Mouse (Mus musculus): ENCODE measurements around the gene Noct. TPM values are rescaled to one million over a fixed set of nuclear protein-coding genes. Genes with fewer than 3 reads are reported as not detected.

Noct gene
- total and polyA plus RNA-seq, 3 experiments: 17.8 to 26.7 TPM; not detected in 1

DNA sequence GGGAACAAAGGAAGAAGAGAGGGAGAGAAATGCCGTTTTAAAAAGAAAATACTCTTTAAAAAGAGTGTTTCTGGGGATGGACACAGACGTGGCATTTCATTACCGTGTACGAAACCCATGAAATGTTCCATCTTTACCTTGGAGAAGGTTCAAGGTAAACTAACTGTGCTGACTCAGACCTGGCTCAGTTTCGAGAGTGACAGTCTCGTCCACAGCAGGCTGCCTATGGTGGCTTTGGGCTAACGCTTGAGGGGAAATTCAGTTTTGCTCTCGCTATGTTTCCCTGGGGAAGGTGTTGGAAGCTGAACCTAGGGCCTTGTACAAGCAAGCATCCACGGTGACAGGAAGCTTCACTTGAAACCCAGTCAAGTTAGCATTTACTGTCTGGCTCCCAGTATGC is 22.3 kb upstream of the Noct start:
- H3K9me3 ChIP-seq (replicated peaks; ENCODE audit: insufficient read depth, low read length): no peaks in the 10 kb centered on the region
- no peak overlapping the region for H3K4me3 ChIP-seq (ENCODE audit: control insufficient read depth in 1 of 2, insufficient read depth in 1 of 2, low read depth in 2 of 2, low read length in 2 of 2)
- no peaks in the 10 kb centered on the region for H3K4me1 ChIP-seq (ENCODE audit: control insufficient read depth in 1 of 2, insufficient read depth in 2 of 2, low read length in 2 of 2)
- TF ChIP-seq SIN3A (IDR thresholded peaks at IDR 0.05; ENCODE audit: low read length) (no peak), CTCF (IDR thresholded peaks at IDR 0.05 in 2 of 3, conservative IDR thresholded peaks at IDR 0.05 in 1 of 3; ENCODE audit: control insufficient read depth in 1 of 3, insufficient read depth in 1 of 3, low read depth in 2 of 3, low read length in 3 of 3, poor library complexity in 1 of 3, severe bottlenecking in 1 of 3) (no peak), ZC3H11A (IDR thresholded peaks at IDR 0.05; ENCODE audit: low read depth, low read length) (no peak), MXI1 (IDR thresholded peaks at IDR 0.05; ENCODE audit: low read depth, low read length) (no peak), TBP (IDR thresholded peaks at IDR 0.05; ENCODE audit: low read depth, low read length) (no peak), JUND (IDR thresholded peaks at IDR 0.05; ENCODE audit: low read depth, low read length) (no peak), BHLHE40 (IDR thresholded peaks at IDR 0.05; ENCODE audit: borderline replicate concordance, low read depth, low read length) (no peak), EP300 (IDR thresholded peaks at IDR 0.05; ENCODE audit: low read depth in 1 of 2, low read length in 2 of 2) (no peak), GABPA (IDR thresholded peaks at IDR 0.05; ENCODE audit: low read depth, low read length) (no peak), ETS1 (IDR thresholded peaks at IDR 0.05; ENCODE audit: low read depth, low read length) (no peak), E2F4 (IDR thresholded peaks at IDR 0.05; ENCODE audit: borderline replicate concordance, low read depth, low read length) (no peak), KAT2A (conservative IDR thresholded peaks at IDR 0.05; ENCODE audit: low read depth, low read length) (no peak), RAD21 (IDR thresholded peaks at IDR 0.05; ENCODE audit: low read depth, low read length) (no peak)
- H3K36me3 ChIP-seq (ENCODE audit: control insufficient read depth in 1 of 2, insufficient read depth in 2 of 2, low read length in 2 of 2): no peaks in the 10 kb centered on the region
- no peak overlapping the region for H3K9ac ChIP-seq (ENCODE audit: control insufficient read depth, low read depth, low read length, poor library complexity, severe bottlenecking)
- H3K27me3 ChIP-seq (ENCODE audit: control insufficient read depth in 1 of 2, insufficient read depth in 2 of 2, low read length in 2 of 2): no peaks in the 10 kb centered on the region
- H3K27ac ChIP-seq (ENCODE audit: control insufficient read depth, low read depth, low read length): no peak overlapping the region
- H3K79me2 ChIP-seq (ENCODE audit: control insufficient read depth, insufficient read depth, low read length, poor library complexity): no peaks in the 10 kb centered on the region
- no peak for DNase-seq (ENCODE audit: low read depth, low spot score)

DNA sequence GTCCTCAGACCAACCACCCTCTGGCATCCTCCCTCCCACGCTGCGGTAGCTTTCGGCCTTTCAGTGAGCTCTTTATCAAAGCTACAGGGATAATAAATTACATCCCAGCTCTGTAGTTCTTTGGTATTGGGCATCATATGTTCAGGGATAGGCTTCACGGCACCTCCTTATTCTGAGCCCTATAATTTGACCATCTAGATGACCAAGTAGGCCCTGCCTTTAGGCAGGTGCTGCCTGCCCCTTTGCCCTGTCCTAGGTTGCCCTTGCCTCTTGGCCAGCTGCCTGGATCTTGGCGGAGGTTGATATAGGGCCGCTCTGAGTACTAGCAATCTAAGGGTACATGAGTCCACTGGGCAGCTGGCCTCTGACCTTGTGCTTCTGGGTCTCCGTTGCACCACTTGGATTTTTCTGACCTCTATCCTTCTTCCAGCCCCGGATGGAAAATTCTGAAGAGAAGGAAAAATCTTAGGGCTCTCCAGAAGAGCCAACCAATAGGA is 21.7 kb upstream of the Noct start:
- Histone ChIP-seq H3K36me3 (ENCODE audit: control insufficient read depth in 1 of 2, insufficient read depth in 2 of 2, low read length in 2 of 2) (no peaks in the 10 kb centered on the region), H3K79me2 (ENCODE audit: control insufficient read depth, insufficient read depth, low read length, poor library complexity) (no peaks in the 10 kb centered on the region), H3K9me3 (replicated peaks; ENCODE audit: insufficient read depth, low read length) (no peaks in the 10 kb centered on the region), H3K27me3 (ENCODE audit: control insufficient read depth in 1 of 2, insufficient read depth in 2 of 2, low read length in 2 of 2) (no peaks in the 10 kb centered on the region), H3K4me3 (ENCODE audit: control insufficient read depth in 1 of 2, insufficient read depth in 1 of 2, low read depth in 2 of 2, low read length in 2 of 2) (no peak overlapping the region), H3K9ac (ENCODE audit: control insufficient read depth, low read depth, low read length, poor library complexity, severe bottlenecking) (no peak overlapping the region), H3K27ac (ENCODE audit: control insufficient read depth, low read depth, low read length) (no peak overlapping the region), H3K4me1 (ENCODE audit: control insufficient read depth in 1 of 2, insufficient read depth in 2 of 2, low read length in 2 of 2) (no peaks in the 10 kb centered on the region)
- no peak for DNase-seq (ENCODE audit: low read depth, low spot score)
- no peak for TF ChIP-seq ZKSCAN1 (IDR thresholded peaks at IDR 0.05; ENCODE audit: low read depth, low read length)
- no peak for TF ChIP-seq POLR2AphosphoS2 (IDR thresholded peaks at IDR 0.05; ENCODE audit: low read length)
- TF ChIP-seq RAD21 (IDR thresholded peaks at IDR 0.05; ENCODE audit: low read depth, low read length): no peak
- no peak for TF ChIP-seq HCFC1 (IDR thresholded peaks at IDR 0.05; ENCODE audit: low read depth, low read length)

DNA sequence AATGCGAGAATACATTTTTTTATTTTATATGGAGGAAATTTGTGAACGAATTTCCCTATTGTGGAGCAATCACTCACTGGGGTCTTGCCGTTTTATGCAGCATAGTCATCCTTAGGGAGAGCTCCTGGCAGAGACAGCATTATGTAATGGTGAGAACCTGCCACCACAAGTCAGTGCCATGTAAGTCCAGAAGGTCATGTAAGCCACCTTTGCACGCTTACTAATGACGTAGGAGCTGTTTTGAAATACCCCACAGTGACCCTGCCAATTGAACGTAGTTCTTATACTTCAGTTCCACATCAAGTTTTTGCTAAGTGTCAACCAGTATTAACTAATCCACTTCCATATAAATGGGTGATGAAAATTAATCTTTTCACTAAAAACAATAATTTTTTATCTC is 20.3 kb upstream of the Noct start:
- Histone ChIP-seq H3K79me2 (ENCODE audit: control insufficient read depth, insufficient read depth, low read length, poor library complexity) (no peaks in the 10 kb centered on the region), H3K27me3 (ENCODE audit: control insufficient read depth in 1 of 2, insufficient read depth in 2 of 2, low read length in 2 of 2) (no peaks in the 10 kb centered on the region), H3K36me3 (ENCODE audit: control insufficient read depth in 1 of 2, insufficient read depth in 2 of 2, low read length in 2 of 2) (no peaks in the 10 kb centered on the region), H3K9me3 (replicated peaks; ENCODE audit: insufficient read depth, low read length) (no peaks in the 10 kb centered on the region), H3K9ac (ENCODE audit: control insufficient read depth, low read depth, low read length, poor library complexity, severe bottlenecking) (no peak overlapping the region), H3K27ac (ENCODE audit: control insufficient read depth, low read depth, low read length) (no peak overlapping the region), H3K4me3 (ENCODE audit: control insufficient read depth in 1 of 2, insufficient read depth in 1 of 2, low read depth in 2 of 2, low read length in 2 of 2) (no peak overlapping the region), H3K4me1 (ENCODE audit: control insufficient read depth in 1 of 2, insufficient read depth in 2 of 2, low read length in 2 of 2) (no peaks in the 10 kb centered on the region)
- no peak for TF ChIP-seq MYC (IDR thresholded peaks at IDR 0.05; ENCODE audit: low read depth, low read length)
- no peak for TF ChIP-seq SIN3A (IDR thresholded peaks at IDR 0.05; ENCODE audit: low read length)
- no peak for TF ChIP-seq POLR2A (IDR thresholded peaks at IDR 0.05; ENCODE audit: control insufficient read depth in 1 of 2, insufficient read depth in 1 of 2, low read depth in 1 of 2, low read length in 2 of 2, poor library complexity in 1 of 2)
- no peak for TF ChIP-seq NRF1 (IDR thresholded peaks at IDR 0.05; ENCODE audit: insufficient read depth, low read depth, low read length, poor library complexity, severe bottlenecking)
- no peak for DNase-seq (ENCODE audit: low read depth, low spot score)
